Mouse (Mus musculus) liver, embryonic 14.5 days (tissue): ENCODE results near the gene Hrc. TPM values are rescaled to one million over a fixed set of nuclear protein-coding genes. Genes with fewer than 3 reads are reported as not detected.

Experiments used
- ATAC-seq: fragments of 200-750 bp; cut with Nextera tagmentation; 2 replicates; pipeline ENCODE4 v1.8.0; 2017; ENCODE audit warnings: moderate number of reproducible peaks, mild to moderate bottlenecking, moderate library complexity; ENCODE audit not compliant: insufficient read depth
- DNase-seq, 3 experiments: peaks; one replicate each; pipeline ENCODE4 v3.0.0-alpha.2; 2012 to 2013; ENCODE audit warnings: low read depth in 3 of 3, low spot score in 3 of 3
- H3K27ac ChIP-seq: fragments of 300-500 bp; sonication (generic); 2 replicates; pipeline ENCODE4 v1.5.1; 2014; ENCODE audit warnings: moderate library complexity, mild to moderate bottlenecking, control low read depth, inconsistent platforms
- H3K27me3 ChIP-seq: fragments of 300-500 bp; sonication (generic); 2 replicates; pipeline ENCODE4 v1.6.1; 2014; ENCODE audit warnings: mild to moderate bottlenecking, low read length, moderate library complexity; ENCODE audit not compliant: control insufficient read depth, insufficient read depth
- H3K36me3 ChIP-seq: fragments of 300-500 bp; sonication (generic); replicated peaks from 2 replicates; pipeline ENCODE4 v1.6.1; 2014; ENCODE audit warnings: low read depth; ENCODE audit not compliant: control insufficient read depth, insufficient read depth
- H3K4me1 ChIP-seq, 2 experiments: fragments of 200-500 bp in 1 of 2; fragments of 300-500 bp in 1 of 2; sonication (generic) in 1 of 2; replicated peaks; 2 replicates each; pipeline ENCODE4 v1.6.1; 2012 to 2014; ENCODE audit warnings: antibody characterized with exemption in 1 of 2, inconsistent platforms in 1 of 2, low read length in 1 of 2; ENCODE audit not compliant: control insufficient read depth in 2 of 2, insufficient read depth in 2 of 2
- H3K4me2 ChIP-seq: fragments of 300-500 bp; sonication (generic); 2 replicates; pipeline ENCODE4 v1.6.1; 2014; ENCODE audit warnings: low read depth, mild to moderate bottlenecking, control low read depth, moderate library complexity
- H3K4me3 ChIP-seq, 2 experiments: fragments of 200-500 bp in 1 of 2; fragments of 300-500 bp in 1 of 2; sonication (generic) in 1 of 2; 2 replicates each; pipeline ENCODE4 v1.5.1; 2012 to 2014; ENCODE audit warnings: low read depth in 2 of 2, low read length in 2 of 2, mild to moderate bottlenecking in 2 of 2, control low read depth in 1 of 2, inconsistent platforms in 1 of 2, moderate library complexity in 1 of 2; ENCODE audit not compliant: insufficient read depth in 1 of 2
- H3K9ac ChIP-seq: fragments of 300-500 bp; sonication (generic); replicated peaks from 2 replicates; pipeline ENCODE4 v1.6.1; 2014; ENCODE audit warnings: mild to moderate bottlenecking, control low read depth, moderate library complexity
- H3K9me3 ChIP-seq: fragments of 300-500 bp; sonication (generic); 2 replicates; pipeline ENCODE4 v1.6.1; 2016; ENCODE audit warnings: low read length, mixed read lengths; ENCODE audit not compliant: control insufficient read depth
- CTCF ChIP-seq: IDR thresholded peaks from 2 replicates; pipeline ENCODE4 v1.5.1; 2016; ENCODE audit warnings: antibody characterized with exemption, low read depth, control low read depth
- EP300 ChIP-seq: IDR thresholded peaks from 2 replicates; pipeline ENCODE4 v1.6.1; 2016; ENCODE audit warnings: antibody characterized with exemption, low read depth
- WGBS: fragments of 180-500 bp; shearing (Covaris S2); extraction: QIAGEN DNeasy Blood & Tissue Kit; methylation state at CpG from one replicate; pipeline ENCODE4 v1.1.7; 2014; ENCODE audit not compliant: insufficient replicate concordance; 5-methylcytosine and 5-hydroxymethylcytosine counted together
- polyA plus RNA-seq, 2 experiments: library from polyadenylated mRNA; depleted of rRNA in 1 of 2; stranded (reverse) in 1 of 2; unstranded in 1 of 2; fragments of >200 nt; fragmentation: Nextera tagmentation in 1 of 2; extraction: Ambion mirVana in 1 of 2; gene quantifications; 2 replicates each; pipeline versions ENCODE4 v1.2.1 to v1.2.3; 2012 to 2014

Gene Hrc
- polyA plus RNA-seq, 2 experiments = 0.07 TPM; not detected in 1

- no peak overlapping the region for H3K9ac ChIP-seq
- H3K27me3 ChIP-seq = peaks cover 2% of the 10 kb centered on the region; the same call in 1 of the 2 replicates
- DNase-seq (peak; percentile 76 to 82 (median 77)), ATAC-seq (peak; percentile 50)
- TF ChIP-seq CTCF (peak; percentile 87), EP300 (no peak)
- peaks cover 15 to 31% of the 10 kb centered on the region in 2 experiments for H3K4me1 ChIP-seq
- H3K36me3 ChIP-seq = no peaks in the 10 kb centered on the region
- H3K4me2 ChIP-seq = peak overlapping the region; percentile 81
- WGBS = 2% methylated on average over 8 of the region's 8 CpGs
- H3K9me3 ChIP-seq = no peaks in the 10 kb centered on the region
- no peak overlapping the region for H3K27ac ChIP-seq
- H3K4me3 ChIP-seq = no peak overlapping the region
Observed at GRCm38 (mm10) chr7:45341303-45341702, 6.2 kb downstream of the Hrc start.

GRCm38 (mm10) chr7:45342081-45342480 is 7.0 kb downstream of the Hrc start:
- Histone ChIP-seq H3K9me3 (no peaks in the 10 kb centered on the region), H3K36me3 (no peaks in the 10 kb centered on the region), H3K4me1 (peaks cover 15 to 31% of the 10 kb centered on the region in 2 experiments), H3K27ac (no peak overlapping the region), H3K27me3 (peaks cover 2% of the 10 kb centered on the region; the same call in 1 of the 2 replicates), H3K9ac (no peak overlapping the region), H3K4me3 (no peak overlapping the region), H3K4me2 (no peak overlapping the region)
- WGBS = 70% methylated on average over 11 of the region's 11 CpGs
- TF ChIP-seq CTCF (no peak), EP300 (no peak)
- DNase-seq (no peak), ATAC-seq (no peak)

- Histone ChIP-seq H3K9me3 (no peaks in the 10 kb centered on the region), H3K27ac (no peak overlapping the region), H3K36me3 (no peaks in the 10 kb centered on the region), H3K4me3 (no peak overlapping the region), H3K4me2 (no peak overlapping the region), H3K4me1 (peaks cover 15 to 26% of the 10 kb centered on the region in 2 experiments), H3K9ac (no peak overlapping the region), H3K27me3 (peaks cover 2% of the 10 kb centered on the region; the same call in 1 of the 2 replicates)
- ATAC-seq (no peak), DNase-seq (no peak)
- 16% methylated on average over 12 of the region's 13 CpGs for WGBS
- TF ChIP-seq EP300 (no peak), CTCF (peak; percentile 62)
Observed at GRCm38 (mm10) chr7:45343543-45343942, 8.5 kb downstream of the Hrc start.

GRCm38 (mm10) chr7:45346905-45347304 is 11.8 kb downstream of the Hrc start:
- Histone ChIP-seq H3K4me3 (no peak overlapping the region), H3K27me3 (no peaks in the 10 kb centered on the region), H3K27ac (no peak overlapping the region), H3K4me2 (no peak overlapping the region), H3K4me1 (0 out of 4 replicates have a peak, but pooled peaks cover 0 to under 1% of the 10 kb centered on the region in 2 experiments), H3K36me3 (no peaks in the 10 kb centered on the region), H3K9me3 (no peaks in the 10 kb centered on the region), H3K9ac (no peak overlapping the region)
- ATAC-seq (no peak), DNase-seq (no peak)
- 61% methylated on average over 13 of the region's 13 CpGs for WGBS
- TF ChIP-seq EP300 (no peak), CTCF (no peak)

GRCm38 (mm10) chr7:45353041-45353440 is 18.0 kb downstream of the Hrc start:
- Histone ChIP-seq H3K9me3 (no peaks in the 10 kb centered on the region), H3K4me3 (no peak overlapping the region), H3K27ac (no peak overlapping the region), H3K4me2 (no peak overlapping the region), H3K4me1 (no peaks in the 10 kb centered on the region), H3K27me3 (no peaks in the 10 kb centered on the region; the same call in 1 of the 2 replicates), H3K36me3 (no peaks in the 10 kb centered on the region), H3K9ac (no peak overlapping the region)
- ATAC-seq (no peak), DNase-seq (no peak)
- WGBS = 19% methylated on average over 5 of the region's 5 CpGs
- TF ChIP-seq CTCF (no peak), EP300 (no peak)
